Mouse (Mus musculus) CD4-positive, CD25-positive, alpha-beta regulatory T cell, adult 4 months (primary cell): ENCODE data around the gene Rnase1. TPM values are rescaled to one million over a fixed set of nuclear protein-coding genes. Genes with fewer than 3 reads are reported as not detected.
"Not testable (repeated sequence)": the region's sequence is repeated elsewhere in the genome, so short reads cannot be mapped to it uniquely, and the experiment has no call there.

Experiments used
- ATAC-seq: one replicate; pipeline ENCODE4 v1.8.0; 2017
- polyA plus RNA-seq, 2 experiments: library from polyadenylated mRNA; unstranded; fragments of 100-300 nt; shearing (Covaris generic); gene quantifications; one replicate each; pipeline ENCODE4 v1.2.1; 2017

Gene Rnase1
- polyA plus RNA-seq: not detected

GRCm38 (mm10) chr14:51146685-51147084, at the start of gene Rnase1:
Rnase1 (minus strand) TSS chr14:51146785.
- ATAC-seq: no peak

- no peak for ATAC-seq
These were observed 49.1 kb upstream of the Rnase1 start for GRCm38 (mm10) chr14:51195681-51196080.

- not testable (repeated sequence) for ATAC-seq
These were observed 34.5 kb upstream of the Rnase1 start for GRCm38 (mm10) chr14:51181051-51181450.

- no peak for ATAC-seq
These were observed 27.3 kb upstream of the Rnase1 start for GRCm38 (mm10) chr14:51173843-51174242.

GRCm38 (mm10) chr14:51172947-51173346, 26.4 kb upstream of the Rnase1 start:
- ATAC-seq: not testable (repeated sequence)

GRCm38 (mm10) chr14:51172095-51172865, 25.7 kb upstream of the Rnase1 start:
- not testable (repeated sequence) for ATAC-seq

- ATAC-seq: no peak
These were observed 19.5 kb upstream of the Rnase1 start for GRCm38 (mm10) chr14:51166068-51166467.

GRCm38 (mm10) chr14:51165435-51165834, 18.9 kb upstream of the Rnase1 start:
- ATAC-seq: no peak

GRCm38 (mm10) chr14:51163323-51163722, 16.7 kb upstream of the Rnase1 start:
- not testable (repeated sequence) for ATAC-seq

- ATAC-seq: not testable (repeated sequence)
These were observed 15.4 kb upstream of the Rnase1 start, which contains the start of gene Rnase2b for GRCm38 (mm10) chr14:51161976-51162375. Rnase2b (plus strand) TSS chr14:51162260.

GRCm38 (mm10) chr14:51157072-51157471, 10.5 kb upstream of the Rnase1 start:
- ATAC-seq: no peak

GRCm38 (mm10) chr14:51156736-51157068, 10.1 kb upstream of the Rnase1 start:
- ATAC-seq: no peak

GRCm38 (mm10) chr14:51156056-51156735, 9.6 kb upstream of the Rnase1 start:
- no peak for ATAC-seq

- no peak for ATAC-seq
These were observed 5.8 kb upstream of the Rnase1 start for GRCm38 (mm10) chr14:51152249-51152870.

GRCm38 (mm10) chr14:51150206-51150831, 3.7 kb upstream of the Rnase1 start:
- ATAC-seq: no peak

GRCm38 (mm10) chr14:51149164-51149563, 2.6 kb upstream of the Rnase1 start:
- no peak for ATAC-seq

GRCm38 (mm10) chr14:51148006-51148405, 1.4 kb upstream of the Rnase1 start:
- ATAC-seq: no peak

GRCm38 (mm10) chr14:51145521-51145920, 1.1 kb downstream of the Rnase1 start:
- ATAC-seq: no peak

- no peak for ATAC-seq
These were observed 2.1 kb downstream of the Rnase1 start for GRCm38 (mm10) chr14:51144451-51144850.

- ATAC-seq: no peak
These were observed 2.6 kb downstream of the Rnase1 start for GRCm38 (mm10) chr14:51143937-51144336.

GRCm38 (mm10) chr14:51143287-51143686, 3.3 kb downstream of the Rnase1 start:
- no peak for ATAC-seq

GRCm38 (mm10) chr14:51142568-51142967, 4.0 kb downstream of the Rnase1 start:
- ATAC-seq: no peak

- no peak for ATAC-seq
These were observed 4.5 kb downstream of the Rnase1 start for GRCm38 (mm10) chr14:51142119-51142518.
